Mouse (Mus musculus) erythroid progenitor cell, adult 5-6 weeks (primary cell): ENCODE data around the gene Slc17a9. TPM values are rescaled to one million over a fixed set of nuclear protein-coding genes. Genes with fewer than 3 reads are reported as not detected.

ENCODE experiments used
- ATAC-seq: replicated peaks from 2 replicates; pipeline ENCODE4 v1.8.0; 2016; ENCODE audit warnings: moderate number of reproducible peaks, mild to moderate bottlenecking, moderate TSS enrichment, inconsistent platforms; ENCODE audit not compliant: poor library complexity, low FRiP score, severe bottlenecking
- total RNA-seq, 2 experiments: library from RNA; stranded (forward) in 1 of 2; stranded (reverse) in 1 of 2; fragments of 150-400 nt in 1 of 2; fragments of 186-747, 209-891 nt in 1 of 2; gene quantifications; 2 replicates each; pipeline versions ENCODE4 v1.2.3 to v1.2.4; 2015 to 2017; ENCODE audit warnings: low replicate concordance in 2 of 2

The Slc17a9 gene
- total RNA-seq, 2 experiments from 2014 or later = 0.38 to 6.3 TPM

DNA sequence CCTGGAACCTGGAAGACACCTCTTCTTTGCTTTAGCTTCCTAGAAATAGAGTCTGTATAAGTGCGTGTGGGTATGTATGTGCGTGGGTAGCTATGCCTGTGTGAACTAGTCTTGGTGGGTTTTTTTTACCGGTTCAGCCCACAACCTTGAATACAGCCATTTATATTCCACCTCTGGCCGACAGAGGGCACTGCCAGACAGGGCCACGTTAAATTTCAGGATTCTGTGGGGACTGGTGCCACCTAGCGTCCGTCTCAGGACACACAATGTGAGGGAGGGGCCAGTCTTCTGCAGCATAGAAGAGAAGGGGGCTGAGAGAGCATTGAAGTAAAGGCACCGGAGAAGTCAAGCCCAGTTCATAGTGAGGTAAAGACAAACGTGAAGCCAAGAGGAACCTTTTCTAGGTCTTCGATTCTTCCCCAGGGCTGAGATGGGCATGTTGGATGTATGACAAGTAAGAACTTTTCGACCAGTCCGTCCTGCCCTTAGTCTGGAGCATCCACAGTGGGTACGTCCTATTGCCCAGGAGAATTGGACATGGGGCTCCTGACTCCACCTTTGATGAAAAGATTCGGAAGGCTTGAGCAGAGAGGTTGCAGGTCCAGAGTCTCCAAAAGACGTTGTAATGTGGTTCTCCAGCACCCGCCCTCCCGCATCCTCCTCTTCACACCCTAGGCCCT lies 20.3 kb downstream of the Slc17a9 start:
- ATAC-seq = peak; percentile 88

DNA sequence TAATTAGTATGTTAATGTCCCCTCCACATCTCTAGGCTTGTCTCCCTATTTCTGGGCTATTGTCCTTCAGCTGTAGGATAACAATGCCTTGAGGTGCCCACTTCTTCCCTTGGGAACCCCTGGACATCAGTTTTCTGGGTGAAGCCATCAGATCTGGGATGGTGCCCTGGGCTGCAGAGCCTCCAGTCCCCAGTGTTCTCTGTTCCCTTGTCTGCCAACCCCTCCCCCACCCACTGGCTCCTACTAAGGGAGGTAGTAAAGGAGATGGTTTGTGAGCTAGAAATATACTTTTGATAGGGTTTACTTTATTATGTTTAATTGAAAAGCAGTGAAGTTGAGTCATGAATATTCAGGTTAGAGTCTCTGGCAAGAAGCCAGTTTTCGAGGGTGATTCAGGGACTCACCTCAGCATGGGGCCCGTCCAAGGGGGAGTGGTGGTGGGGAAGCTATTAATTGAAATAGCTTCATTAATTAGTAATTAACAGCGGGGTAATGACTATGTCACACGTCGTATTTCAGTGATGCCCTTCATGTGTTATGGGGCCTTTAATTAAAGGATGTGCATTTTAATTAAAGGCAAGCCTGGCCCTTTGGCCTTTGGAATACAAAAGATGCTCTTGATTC lies 21.6 kb downstream of the Slc17a9 start:
- ATAC-seq = no peak

DNA sequence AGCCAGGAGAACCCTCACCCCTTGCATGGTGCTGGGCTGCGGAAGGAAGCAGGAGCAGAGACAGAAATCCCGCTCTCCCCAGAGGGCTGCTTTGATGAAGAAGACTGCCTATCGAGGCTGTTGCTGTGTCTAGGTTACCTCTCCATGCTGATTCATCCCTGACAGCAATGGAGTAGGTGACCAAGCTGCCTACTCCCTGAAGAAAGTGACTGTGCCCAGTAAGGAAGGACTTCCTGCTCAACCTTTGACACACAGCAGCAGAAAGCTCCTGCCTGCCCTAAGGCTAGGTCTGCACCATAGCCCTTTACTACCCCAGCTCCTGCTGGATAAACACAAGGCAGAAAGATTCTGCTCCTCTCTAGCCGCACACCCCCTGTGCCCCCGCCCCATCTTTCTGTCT lies 23.8 kb downstream of the Slc17a9 start:
- ATAC-seq = no peak

DNA sequence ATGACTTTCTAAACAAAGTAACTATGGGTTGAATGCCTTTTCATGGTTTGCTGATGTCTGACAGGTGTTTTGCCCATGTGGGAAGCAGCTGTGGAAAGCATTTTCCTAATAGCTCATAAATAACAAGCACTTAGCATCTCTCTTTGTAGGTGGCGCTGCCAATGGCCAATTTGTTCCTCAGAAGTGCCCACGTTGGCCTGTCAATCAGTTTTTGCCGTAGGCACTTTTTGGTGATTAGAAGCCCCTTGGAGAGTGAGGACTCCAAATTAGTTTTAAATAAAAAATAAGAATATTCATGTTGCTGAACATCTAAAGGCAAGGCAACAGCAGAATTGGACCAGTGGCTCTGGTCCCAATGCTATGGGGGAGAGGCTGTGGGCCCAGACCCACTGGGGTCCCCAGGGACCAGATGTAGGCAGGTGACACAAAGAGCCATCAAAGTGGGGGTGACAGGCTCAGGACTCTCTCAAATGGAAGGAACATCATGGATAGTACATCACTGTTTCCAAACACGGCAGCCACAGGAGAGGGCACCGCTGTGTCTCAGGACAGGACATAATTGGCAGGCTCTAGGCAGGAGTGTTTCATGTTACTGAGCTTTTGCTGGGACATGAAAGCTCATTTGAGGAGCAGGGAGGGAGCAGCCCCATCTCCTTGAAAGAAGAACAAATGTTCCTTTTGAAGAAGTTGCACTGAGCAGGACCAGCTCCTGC lies 30.1 kb downstream of the Slc17a9 start:
- ATAC-seq = no peak

DNA sequence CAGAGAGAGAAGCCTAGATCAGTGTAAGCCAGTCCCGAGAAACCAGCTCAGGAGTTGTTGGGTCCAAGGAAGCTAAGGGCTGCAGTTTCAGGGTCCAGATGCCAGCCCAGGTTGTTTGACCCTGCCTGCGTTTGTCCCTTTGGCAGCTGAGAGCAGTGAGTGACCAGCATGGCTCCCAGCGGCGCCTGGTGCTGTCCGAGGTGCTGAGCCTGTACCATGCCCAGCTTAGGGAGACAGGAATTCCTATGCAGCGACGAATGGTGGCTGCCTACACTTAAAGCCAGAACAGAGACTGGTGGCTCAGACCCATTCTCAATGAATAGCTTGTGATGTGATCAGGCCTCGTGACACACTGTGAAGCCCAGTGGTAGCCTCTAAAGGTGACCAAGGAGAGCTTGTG lies 30.8 kb downstream of the Slc17a9 start:
- 0 out of 2 replicates have a peak, but pooled peaks have one; percentile 27 for ATAC-seq

DNA sequence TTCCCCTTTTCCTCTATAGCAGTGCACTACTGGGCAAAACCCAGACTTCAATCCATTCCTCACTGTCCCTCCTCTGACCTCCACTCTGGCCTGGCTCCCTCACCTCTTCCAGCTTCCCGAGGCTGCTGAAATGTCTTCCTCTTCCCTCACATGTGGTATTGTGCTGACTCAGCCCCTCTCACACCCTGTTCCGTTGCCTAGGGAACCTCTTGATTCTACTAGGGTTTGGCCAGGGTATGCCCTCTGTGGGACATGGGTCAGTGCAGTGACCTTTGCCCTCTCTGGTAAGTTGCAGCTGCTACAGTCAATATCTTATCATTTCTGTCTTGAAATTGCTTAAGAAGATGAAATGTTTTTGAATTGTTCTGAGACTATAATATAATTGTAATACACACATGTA lies 31.7 kb downstream of the Slc17a9 start:
- no peak for ATAC-seq

DNA sequence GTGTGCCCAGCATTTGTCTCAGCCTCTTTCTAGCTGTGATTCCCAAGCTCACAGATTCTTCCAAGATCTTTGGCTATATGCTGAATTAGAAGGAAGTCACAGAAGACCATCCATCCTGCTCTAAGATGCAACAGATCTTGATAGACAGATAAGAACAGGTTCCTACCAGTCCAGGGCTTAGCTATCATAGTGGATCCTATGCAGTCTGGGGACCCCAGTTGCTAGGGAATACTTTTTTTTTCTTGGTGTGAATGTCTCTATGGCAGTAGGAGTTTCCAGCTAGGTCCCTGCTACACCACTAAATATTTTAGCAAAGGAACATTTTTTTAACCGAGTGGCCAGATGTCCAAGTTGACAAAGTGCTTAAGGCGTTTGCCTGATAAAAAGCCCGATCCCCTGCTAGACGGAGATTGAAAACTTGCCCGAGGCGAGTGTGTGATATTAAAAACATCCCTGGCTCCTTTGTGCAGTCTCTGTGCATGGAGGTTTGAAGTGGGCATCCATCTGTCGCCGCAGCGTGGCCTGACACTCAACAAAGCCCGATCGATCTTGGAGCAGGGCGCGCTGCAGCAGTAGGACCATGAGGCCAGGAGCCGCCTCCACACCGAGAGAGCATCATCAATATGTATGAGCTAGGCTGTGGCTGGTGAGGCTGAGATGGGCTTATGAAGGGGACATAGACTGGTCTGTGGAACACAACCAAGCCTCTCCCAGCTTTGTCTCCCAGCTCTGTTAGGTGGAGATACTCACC lies 33.6 kb downstream of the Slc17a9 start:
- no peak for ATAC-seq

DNA sequence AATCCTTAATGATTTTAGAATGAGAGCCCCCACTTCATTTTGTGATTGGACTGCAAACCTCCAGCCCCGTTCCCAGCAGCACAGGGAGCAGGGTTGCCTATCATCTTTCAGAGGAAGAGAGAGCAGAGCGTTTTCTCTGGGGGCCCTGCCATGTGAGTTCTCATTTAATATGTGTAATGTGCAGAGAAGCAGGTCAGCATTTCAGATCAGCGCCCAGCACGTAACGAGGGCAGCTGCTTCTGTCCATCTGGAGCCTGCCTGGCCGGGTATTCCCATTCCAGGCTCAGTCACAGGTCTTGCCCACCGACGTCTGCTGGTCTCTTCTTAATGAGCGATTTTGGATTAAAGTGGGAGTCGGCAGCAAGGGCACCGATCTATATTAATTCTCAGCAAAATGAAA lies 39.9 kb downstream of the Slc17a9 start:
- no peak for ATAC-seq

DNA sequence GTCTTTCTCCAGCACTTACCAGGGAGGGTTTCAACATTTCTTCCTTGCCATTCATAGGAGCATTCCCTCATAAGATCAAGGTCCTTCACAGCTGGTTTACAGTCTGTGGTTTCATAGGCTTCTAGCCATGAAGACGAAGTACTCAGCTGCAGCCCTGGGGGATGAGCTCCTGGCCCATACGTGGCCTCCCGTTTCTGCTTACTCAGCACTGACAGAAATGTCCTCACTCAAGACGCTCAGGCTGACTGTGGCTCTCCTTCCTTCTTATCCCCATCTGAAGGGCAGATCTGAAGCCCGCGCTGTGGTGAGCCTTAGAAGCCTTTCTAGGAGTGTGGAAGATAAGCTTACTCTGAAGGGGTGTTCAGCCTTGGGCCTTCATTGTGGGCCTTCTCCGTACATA lies 40.6 kb downstream of the Slc17a9 start:
- ATAC-seq = no peak

DNA sequence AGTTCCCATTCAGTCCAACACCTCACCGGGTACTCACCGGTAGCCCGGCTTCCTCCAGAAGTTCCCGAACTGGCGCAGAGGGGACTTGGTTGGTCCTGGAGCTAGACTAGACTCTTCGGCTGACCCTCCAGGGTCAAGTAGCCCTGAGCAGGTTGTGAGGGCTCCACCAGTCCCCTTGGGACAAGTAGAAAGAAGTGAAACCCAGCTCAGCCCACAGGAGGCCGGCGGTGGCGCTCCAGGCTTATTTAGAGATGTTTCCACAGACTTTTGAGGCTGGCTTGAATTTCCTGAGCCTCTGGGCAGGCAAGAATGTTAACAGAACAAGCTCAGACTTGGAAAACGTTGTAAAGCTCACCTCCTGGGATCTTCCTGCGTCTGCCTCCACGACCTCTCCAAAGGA lies 50.2 kb downstream of the Slc17a9 start:
- no peak for ATAC-seq

DNA sequence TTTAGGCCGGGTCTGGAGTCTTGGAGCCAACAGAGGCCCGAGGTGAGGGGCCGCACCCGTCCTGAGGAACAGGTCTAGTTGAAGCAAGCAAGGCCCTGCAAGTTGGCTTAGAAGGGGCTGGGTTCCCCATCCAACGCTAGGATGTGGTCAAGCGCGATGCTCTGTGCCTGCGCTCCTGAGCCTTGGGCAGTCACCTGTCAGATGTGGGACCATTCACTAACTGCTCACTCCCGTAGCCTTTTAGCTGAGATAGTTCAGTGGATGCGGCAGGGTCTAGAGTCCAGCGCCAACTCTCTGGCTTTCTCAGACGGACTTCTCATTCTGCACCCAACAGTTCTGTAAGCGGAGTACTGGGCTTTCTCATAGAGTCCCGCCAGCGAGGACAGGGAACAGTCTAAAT lies 50.6 kb downstream of the Slc17a9 start:
- no peak for ATAC-seq

DNA sequence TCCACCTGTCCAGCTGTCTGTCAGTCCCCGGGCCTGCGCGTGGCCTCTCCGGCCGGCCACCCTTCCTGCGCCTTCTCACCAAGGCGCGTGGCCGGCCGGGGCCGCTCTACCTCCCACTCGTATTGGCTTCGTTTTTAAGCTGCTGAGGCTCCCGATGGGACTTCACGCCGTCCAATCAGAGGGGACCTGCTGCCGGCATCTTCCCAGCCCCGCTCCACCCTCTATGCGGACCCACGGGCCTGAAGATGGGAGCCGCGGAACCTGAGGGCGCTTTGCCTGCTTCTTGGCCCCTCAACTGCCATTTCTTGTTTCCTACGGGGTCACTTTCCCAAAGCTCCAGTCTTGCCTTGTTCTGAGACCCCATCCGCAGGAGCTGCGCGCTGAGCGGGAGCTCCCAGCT lies 51.7 kb downstream of the Slc17a9 start, which contains the start of gene Bhlhe23:
Gene Bhlhe23, minus strand, starts transcription at position 108 of the 400 bp plus-strand sequence.
- ATAC-seq = no peak

DNA sequence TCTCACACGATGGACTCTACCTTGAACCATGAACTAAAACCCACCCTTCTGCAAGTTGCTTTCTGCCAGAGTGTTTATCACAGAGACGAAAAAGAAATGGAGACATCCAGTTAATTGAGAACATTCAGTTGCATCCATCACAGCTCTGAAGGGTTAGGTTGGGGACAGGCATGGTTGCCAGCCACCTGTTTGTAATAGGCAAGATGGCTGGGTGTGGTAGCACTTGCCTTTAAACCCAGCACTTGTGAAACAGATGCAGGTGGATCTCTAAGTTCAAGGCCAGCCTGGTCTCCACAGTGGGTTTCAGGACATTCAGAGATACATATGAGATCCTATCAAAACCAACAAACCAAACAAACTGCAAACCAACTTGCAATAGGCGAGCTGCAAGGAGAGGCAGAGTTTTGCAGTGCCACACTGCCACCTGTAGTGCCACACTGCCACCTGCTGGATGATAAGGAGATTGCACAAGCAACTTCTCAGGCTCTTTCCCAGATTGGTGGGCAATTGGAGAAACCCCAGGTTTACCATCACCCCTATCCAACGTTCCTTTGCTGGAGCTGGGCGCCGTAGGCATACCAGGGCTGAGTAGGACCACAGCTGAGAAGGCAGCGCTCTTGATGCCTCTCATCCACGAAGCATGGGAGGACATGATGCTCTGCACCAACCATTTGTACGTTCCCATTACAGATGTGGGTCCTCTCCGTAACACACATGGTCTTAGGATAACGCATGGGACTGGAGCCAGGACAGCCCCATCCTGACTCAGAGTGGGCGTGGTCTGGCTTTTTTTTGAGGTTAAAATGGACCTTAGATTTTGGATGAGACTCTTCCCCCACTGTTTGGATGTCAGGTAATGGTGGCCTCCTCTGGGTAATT lies 54.4 kb downstream of the Slc17a9 start:
- peak; percentile 62 for ATAC-seq

DNA sequence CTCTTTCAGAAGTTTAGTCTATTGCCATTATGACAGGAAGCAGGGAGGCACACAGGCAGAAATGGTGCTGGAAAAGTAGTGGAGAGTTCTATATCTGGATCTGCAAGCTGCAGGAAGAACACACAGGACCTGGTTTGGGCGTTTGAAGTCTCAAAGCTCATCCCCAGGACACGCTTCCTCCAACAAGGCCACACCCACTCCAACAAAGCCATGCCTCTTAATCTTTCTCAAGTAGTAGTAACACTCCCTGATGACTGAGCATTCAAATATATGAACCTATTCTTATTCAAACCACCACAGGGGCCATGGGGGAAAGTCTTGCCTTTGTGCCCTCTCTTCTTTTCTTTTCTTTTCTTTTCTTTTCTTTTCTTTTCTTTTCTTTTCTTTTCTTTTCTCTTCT lies 55.2 kb downstream of the Slc17a9 start:
- ATAC-seq = no peak

DNA sequence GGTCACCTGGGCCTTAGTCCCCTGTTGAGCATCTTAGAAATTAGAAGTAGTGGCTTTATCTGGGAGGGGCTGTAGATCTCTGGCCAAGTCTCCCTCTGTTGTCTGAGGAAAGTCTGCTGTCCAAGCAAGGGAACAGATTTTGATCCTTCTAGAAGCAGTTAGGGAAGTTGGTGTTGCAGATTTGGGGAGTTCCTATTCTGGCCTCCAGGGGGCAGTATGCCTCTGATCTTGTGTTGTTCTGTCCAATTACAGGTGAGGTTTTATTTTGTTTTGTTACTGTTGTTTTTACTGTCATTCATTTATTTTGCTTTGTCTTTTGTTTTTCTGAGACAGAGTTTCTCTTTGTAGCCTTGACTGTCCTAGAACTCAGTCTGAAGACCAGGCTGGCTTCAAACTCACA lies 61.7 kb downstream of the Slc17a9 start:
- ATAC-seq = no peak

DNA sequence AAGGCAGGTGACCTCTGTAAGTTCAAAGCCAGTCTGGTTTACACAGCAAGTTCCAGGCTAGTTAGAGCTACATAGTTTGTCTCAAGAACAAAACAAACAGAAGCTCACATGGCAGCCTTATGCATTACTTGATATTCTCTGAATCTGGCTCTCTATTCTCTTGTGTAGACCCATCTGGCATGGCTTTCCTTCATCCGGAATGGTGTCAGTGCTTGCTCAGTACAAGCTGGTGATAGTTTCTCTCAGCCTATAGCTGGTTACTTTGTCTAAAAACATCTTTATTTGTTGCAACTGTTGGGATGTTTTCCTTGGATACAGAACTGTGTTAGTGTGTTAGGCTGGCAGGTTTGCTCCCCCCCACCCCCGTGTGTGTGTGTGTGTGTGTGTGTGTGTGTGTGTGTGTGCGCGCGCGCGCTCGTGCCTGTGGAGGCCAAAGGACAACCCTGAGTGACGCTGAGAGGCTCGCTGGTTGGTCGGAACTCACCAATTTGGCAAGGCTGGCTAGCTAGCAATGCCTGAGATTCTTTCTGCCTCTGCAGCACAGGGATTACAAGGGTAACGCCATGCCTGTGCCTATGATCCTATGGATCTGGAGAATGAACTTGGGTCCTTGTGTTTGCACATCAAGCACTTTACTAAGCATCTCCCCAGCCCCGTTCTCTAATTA lies 62.6 kb downstream of the Slc17a9 start:
- no peak for ATAC-seq

DNA sequence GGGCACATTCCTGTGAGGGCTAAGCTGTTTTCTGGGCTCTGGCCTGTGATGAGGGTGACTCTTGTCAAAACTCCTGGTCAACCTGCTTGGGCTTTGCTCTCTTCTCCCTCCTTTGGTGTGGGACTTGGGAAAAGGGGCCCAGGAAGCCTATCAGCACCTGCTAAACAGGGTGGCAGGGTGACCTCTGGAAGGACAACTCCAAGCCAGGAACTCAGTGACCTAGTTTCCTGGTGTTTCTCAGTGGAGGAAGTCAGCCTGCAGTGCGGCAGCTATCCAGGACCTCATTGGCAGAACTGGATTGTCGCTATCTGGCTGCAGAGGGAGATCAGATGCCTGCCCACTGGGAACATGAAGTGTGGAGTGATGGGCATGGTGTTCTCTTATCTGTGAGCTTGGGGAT lies 63.3 kb downstream of the Slc17a9 start:
- ATAC-seq = no peak

DNA sequence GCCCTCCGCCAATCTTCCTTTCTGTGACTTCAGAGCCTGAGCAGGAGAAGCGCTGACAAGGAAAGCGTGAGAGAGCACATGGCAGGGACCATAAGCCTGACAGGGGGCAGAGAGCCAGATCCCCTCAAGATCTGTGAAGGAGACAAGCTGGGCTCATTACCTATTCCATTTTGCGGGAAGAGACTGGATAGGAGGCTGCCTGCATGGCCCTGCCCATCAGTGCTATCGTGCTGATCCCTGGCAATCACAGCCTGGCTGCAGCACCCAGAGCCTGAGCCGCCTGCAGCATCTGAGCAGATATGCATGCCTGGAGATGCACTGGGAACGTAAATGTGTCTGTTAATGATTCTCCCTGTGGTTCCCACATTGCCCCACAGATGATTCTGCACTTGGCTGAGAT lies 63.8 kb downstream of the Slc17a9 start:
- ATAC-seq = no peak

DNA sequence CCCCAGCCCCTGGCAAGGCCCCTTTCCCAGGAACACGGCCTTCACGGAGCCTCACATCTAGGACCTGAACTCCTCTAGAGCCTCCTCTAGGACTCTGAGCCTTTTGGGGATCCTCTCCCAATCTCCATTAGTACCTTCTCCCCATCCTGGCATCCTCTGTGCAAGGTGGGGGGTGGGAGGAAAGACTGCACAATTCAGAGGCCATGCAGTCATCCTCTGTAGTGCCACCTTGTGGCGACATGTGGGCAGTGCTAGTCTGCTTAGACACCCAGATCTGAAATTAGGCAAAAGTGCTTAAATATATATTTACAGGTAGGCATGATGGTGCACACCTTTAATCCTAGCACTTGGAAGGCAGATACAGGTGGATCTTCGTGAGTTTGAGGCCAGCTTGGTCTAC lies 66.6 kb downstream of the Slc17a9 start:
- no peak for ATAC-seq
